Mouse (Mus musculus): ENCODE results near the gene Rnf213. TPM values are rescaled to one million over a fixed set of nuclear protein-coding genes. Genes with fewer than 3 reads are reported as not detected.
A peak's percentile ranks its signal among the peaks of the same experiment; 100 is the strongest.

Rnf213 gene
- polyA plus RNA-seq, 1 experiment = 24.3 TPM

DNA sequence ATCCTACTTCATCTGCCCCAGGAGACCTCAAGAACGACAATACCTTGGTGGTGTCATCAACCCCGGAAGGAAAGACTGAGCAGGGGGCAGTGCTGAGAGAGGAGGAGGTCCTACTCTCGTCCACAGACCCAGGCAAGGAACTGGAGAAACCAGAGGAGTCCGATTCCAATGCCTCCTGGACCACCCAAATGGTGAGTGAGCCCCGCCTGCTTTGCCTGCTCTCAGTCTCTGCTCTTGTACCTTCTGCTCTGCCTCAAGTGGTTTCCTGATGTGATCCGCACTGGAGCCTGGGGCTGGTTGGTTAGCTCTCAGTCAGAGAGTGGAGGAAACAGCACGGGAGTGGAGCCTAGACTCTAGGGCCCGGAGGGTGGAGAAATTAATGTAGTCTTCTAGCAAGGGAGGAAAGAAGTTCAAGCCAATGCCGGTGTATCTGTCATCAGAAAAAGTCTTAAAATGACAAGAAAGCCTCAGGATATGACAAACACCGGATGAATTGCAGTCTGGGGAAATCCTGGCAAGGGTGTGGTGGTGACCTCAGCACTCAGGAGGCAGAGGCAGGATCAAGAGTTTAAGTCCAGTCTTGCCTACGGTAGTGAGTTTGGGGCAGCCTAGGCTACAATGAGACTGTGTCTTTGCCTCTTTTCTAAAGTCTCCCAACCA is 9.7 kb downstream of the Rnf213 start:
- WGBS = 50% methylated on average over 11 of the region's 11 CpGs
- Histone ChIP-seq H3K4me1 (ENCODE audit: control insufficient read depth, insufficient read depth, low read length) (no peaks in the 10 kb centered on the region), H3K4me3 (replicated peaks; ENCODE audit: extremely low read depth, low read depth, low read length) (no peak overlapping the region)
- no peak for TF ChIP-seq CTCF (IDR thresholded peaks at IDR 0.05; ENCODE audit: insufficient read depth, low read length)
- no peak for TF ChIP-seq POLR2A (IDR thresholded peaks at IDR 0.05; ENCODE audit: borderline replicate concordance, extremely low read depth, low read depth, low read length)
- no peak for DNase-seq

DNA sequence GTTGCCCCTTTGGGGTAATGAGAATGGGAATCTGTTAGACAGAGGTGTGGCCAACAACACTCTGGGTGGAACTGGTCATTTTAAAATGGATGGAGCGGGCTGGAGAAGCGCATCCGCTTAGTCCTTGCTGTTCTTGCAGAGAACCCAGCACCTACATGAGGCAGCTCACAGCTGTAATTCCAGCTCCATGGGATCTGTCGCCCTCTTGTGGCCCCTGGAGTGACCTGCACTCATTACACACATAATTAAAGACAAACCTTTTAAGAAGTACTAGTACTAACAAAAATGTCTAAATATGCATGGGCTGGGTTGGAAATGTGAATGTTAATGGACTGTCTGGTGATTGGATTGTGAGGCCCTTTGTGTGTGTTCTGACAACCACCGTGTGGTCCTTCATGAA is 11.7 kb downstream of the Rnf213 start:
- DNase-seq = peak; percentile 42
- Histone ChIP-seq H3K4me3 (replicated peaks; ENCODE audit: extremely low read depth, low read depth, low read length) (no peak overlapping the region), H3K4me1 (ENCODE audit: control insufficient read depth, insufficient read depth, low read length) (no peaks in the 10 kb centered on the region)
- 67% methylated on average over 5 of the region's 5 CpGs for whole genome bisulfite sequencing
- TF ChIP-seq POLR2A (IDR thresholded peaks at IDR 0.05; ENCODE audit: borderline replicate concordance, extremely low read depth, low read depth, low read length) (no peak), CTCF (IDR thresholded peaks at IDR 0.05; ENCODE audit: insufficient read depth, low read length) (peak; percentile 92)

DNA sequence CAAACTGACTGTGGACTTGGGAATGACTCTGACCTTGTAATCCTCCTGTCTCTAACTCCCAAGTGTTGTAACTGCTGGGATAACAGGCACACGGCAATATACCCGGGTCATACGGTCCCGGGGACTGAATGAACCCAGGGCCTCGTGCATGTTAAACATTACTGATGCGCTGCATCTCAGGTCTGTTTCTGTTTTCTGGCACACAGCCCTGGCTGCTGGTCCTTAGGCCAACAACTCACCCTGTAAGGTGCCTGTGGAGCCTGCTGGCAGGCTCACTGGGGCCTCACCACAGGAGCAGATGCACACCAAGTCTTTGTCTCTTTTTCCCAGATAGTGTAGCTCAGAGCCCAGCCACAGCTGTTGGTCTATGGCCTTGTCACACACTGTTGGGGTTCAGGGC is 14.5 kb downstream of the Rnf213 start:
- DNase-seq = no peak
- 89% methylated on average over 6 of the region's 6 CpGs for WGBS

GRCm38 (mm10) chr11:119407977-119408376 is 15.1 kb downstream of the Rnf213 start:
- 61% methylated on average over 5 of the region's 5 CpGs for whole genome bisulfite sequencing
- H3K4me3 ChIP-seq (replicated peaks; ENCODE audit: extremely low read depth, low read depth, low read length) = no peak overlapping the region
- no peak for DNase-seq
- H3K4me1 ChIP-seq (ENCODE audit: control insufficient read depth, insufficient read depth, low read length) = no peaks in the 10 kb centered on the region
- TF ChIP-seq CTCF (IDR thresholded peaks at IDR 0.05; ENCODE audit: insufficient read depth, low read length) = no peak
- TF ChIP-seq POLR2A (IDR thresholded peaks at IDR 0.05; ENCODE audit: borderline replicate concordance, extremely low read depth, low read depth, low read length) = no peak

More for the DNA sequence above, 14.5 kb downstream of the Rnf213 start:
- TF ChIP-seq CTCF (IDR thresholded peaks at IDR 0.05; ENCODE audit: insufficient read depth, low read length) (no peak), POLR2A (IDR thresholded peaks at IDR 0.05; ENCODE audit: borderline replicate concordance, extremely low read depth, low read depth, low read length) (no peak)
- no peak overlapping the region for H3K4me3 ChIP-seq (replicated peaks; ENCODE audit: extremely low read depth, low read depth, low read length)
- no peaks in the 10 kb centered on the region for H3K4me1 ChIP-seq (ENCODE audit: control insufficient read depth, insufficient read depth, low read length)

- WGBS = 41% methylated on average over 16 of the region's 16 CpGs
- no peak for TF ChIP-seq POLR2A (IDR thresholded peaks at IDR 0.05; ENCODE audit: borderline replicate concordance, extremely low read depth, low read depth, low read length)
- TF ChIP-seq CTCF (IDR thresholded peaks at IDR 0.05; ENCODE audit: insufficient read depth, low read length) = no peak
- no peak for DNase-seq
- H3K4me3 ChIP-seq (replicated peaks; ENCODE audit: extremely low read depth, low read depth, low read length) = no peak overlapping the region
- no peaks in the 10 kb centered on the region for H3K4me1 ChIP-seq (ENCODE audit: control insufficient read depth, insufficient read depth, low read length)
These were observed 26.6 kb downstream of the Rnf213 start for GRCm38 (mm10) chr11:119419327-119420118.

- no peak for DNase-seq
- WGBS = 76% methylated on average over 5 of the region's 5 CpGs
- Histone ChIP-seq H3K4me3 (replicated peaks; ENCODE audit: extremely low read depth, low read depth, low read length) (no peak overlapping the region), H3K4me1 (ENCODE audit: control insufficient read depth, insufficient read depth, low read length) (no peaks in the 10 kb centered on the region)
- TF ChIP-seq CTCF (IDR thresholded peaks at IDR 0.05; ENCODE audit: insufficient read depth, low read length) (no peak), POLR2A (IDR thresholded peaks at IDR 0.05; ENCODE audit: borderline replicate concordance, extremely low read depth, low read depth, low read length) (no peak)
These were observed 27.5 kb downstream of the Rnf213 start for GRCm38 (mm10) chr11:119420426-119420825.

GRCm38 (mm10) chr11:119427431-119427830 is 34.5 kb downstream of the Rnf213 start:
- TF ChIP-seq POLR2A (IDR thresholded peaks at IDR 0.05; ENCODE audit: borderline replicate concordance, extremely low read depth, low read depth, low read length) = no peak
- TF ChIP-seq CTCF (IDR thresholded peaks at IDR 0.05; ENCODE audit: insufficient read depth, low read length) = no peak
- Histone ChIP-seq H3K4me3 (replicated peaks; ENCODE audit: extremely low read depth, low read depth, low read length) (no peak overlapping the region), H3K4me1 (ENCODE audit: control insufficient read depth, insufficient read depth, low read length) (peaks cover 3% of the 10 kb centered on the region)
- no peak for DNase-seq
- 63% methylated on average over 6 of the region's 6 CpGs for WGBS

DNA sequence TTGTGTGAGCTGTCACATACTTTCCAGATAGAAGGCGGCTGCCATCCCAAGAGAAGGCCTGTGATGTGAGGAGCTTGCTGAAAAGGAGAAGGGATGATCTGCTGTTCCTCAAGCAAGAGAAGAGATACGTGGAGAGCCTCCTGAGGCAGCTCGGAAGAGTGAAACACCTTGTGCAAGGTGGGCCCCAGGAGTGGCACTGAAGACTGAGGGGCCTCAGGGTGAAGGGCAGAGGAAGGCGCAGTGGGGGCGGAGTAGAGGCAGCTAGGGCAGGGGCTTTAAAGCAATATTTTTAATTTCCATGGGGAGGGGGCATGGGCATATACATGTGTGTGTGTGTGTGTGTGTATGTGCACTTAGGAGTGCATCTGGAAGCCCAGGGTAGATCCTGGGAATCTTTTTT is 35.1 kb downstream of the Rnf213 start:
- Histone ChIP-seq H3K4me3 (replicated peaks; ENCODE audit: extremely low read depth, low read depth, low read length) (no peak overlapping the region), H3K4me1 (ENCODE audit: control insufficient read depth, insufficient read depth, low read length) (peaks cover 3% of the 10 kb centered on the region)
- TF ChIP-seq POLR2A (IDR thresholded peaks at IDR 0.05; ENCODE audit: borderline replicate concordance, extremely low read depth, low read depth, low read length) (no peak), CTCF (IDR thresholded peaks at IDR 0.05; ENCODE audit: insufficient read depth, low read length) (no peak)
- 80% methylated on average over 5 of the region's 5 CpGs for WGBS
- DNase-seq = no peak

DNA sequence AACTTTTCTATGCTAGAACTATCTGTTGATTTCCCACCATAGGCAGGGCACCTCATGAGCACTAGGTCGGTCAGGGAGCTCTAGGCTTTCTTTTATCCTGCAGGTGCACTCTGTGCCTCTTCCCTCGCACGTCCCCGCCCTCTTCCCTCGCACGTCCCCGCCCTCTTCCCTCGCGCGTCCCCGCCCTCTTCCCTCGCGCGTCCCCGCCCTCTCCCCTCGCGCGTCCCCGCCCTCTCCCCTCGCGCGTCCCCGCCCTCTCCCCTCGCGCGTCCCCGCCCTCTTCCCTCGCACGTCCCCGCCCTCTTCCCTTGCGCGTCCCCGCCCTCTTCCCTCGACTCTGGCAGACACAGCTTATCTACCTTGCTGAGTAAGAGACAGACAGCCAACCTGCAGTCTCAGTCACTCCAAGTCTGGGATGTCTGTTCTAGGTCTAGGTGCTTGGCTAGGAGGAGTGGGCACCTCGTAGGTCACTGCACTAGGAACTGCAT is 35.8 kb downstream of the Rnf213 start:
- DNase-seq = peak; percentile 31
- WGBS = 3% methylated on average over 21 of the region's 35 CpGs
- no peak overlapping the region for H3K4me3 ChIP-seq (replicated peaks; ENCODE audit: extremely low read depth, low read depth, low read length)
- peaks cover 3% of the 10 kb centered on the region for H3K4me1 ChIP-seq (ENCODE audit: control insufficient read depth, insufficient read depth, low read length)
- TF ChIP-seq POLR2A (IDR thresholded peaks at IDR 0.05; ENCODE audit: borderline replicate concordance, extremely low read depth, low read depth, low read length) (no peak), CTCF (IDR thresholded peaks at IDR 0.05; ENCODE audit: insufficient read depth, low read length) (no peak)
